Mouse (Mus musculus) left cerebral cortex, postnatal 14 days (tissue): ENCODE measurements around the gene Ppp4r4. TPM values are rescaled to one million over a fixed set of nuclear protein-coding genes. Genes with fewer than 3 reads are reported as not detected.
"Not testable (repeated sequence)": the region's sequence is repeated elsewhere in the genome, so short reads cannot be mapped to it uniquely, and the experiment has no call there.

ENCODE experiments used
- DNase-seq, 2 experiments: peaks; one replicate each; pipeline ENCODE4 v3.0.0; 2021 to 2022; ENCODE audit warnings: low spot score in 2 of 2, mixed read lengths in 1 of 2
- intact Hi-C: fragments of 180-260 bp; cut with DNase I; formaldehyde crosslinking; loops from one replicate; pipeline ENCODE4 v1.15.1; 2025
- long read RNA-seq, 2 experiments: library from polyadenylated mRNA; stranded (forward); transcript quantifications; one replicate each; pipeline ENCODE4 v2.0.0; 2021
- total RNA-seq, 2 experiments: library from RNA; stranded (reverse); gene quantifications; 2 replicates each; pipeline ENCODE4 v1.2.3; 2021

Gene Ppp4r4
- 10 to 100 TPM; 14.5 to 14.6 TPM for total RNA-seq
- long read RNA-seq, experiment 1, transcript Ppp4r4-201 (25 exons, 3,964 nt) = major isoform, 11 of 19 reads
- long read RNA-seq, experiment 1, partial matches to known transcripts = 2 of 19 reads
- long read RNA-seq, experiment 1, other reads (novel, unspliced or antisense) = 6 of 19 reads
- long read RNA-seq, experiment 2, transcript Ppp4r4-201 (25 exons, 3,964 nt) = major isoform, 5 of 9 reads
- long read RNA-seq, experiment 2, partial matches to known transcripts = 2 of 9 reads
- long read RNA-seq, experiment 2, other reads (novel, unspliced or antisense) = 2 of 9 reads

- peak; percentile 95 for DNase-seq
- intact Hi-C loops = no loop called here
Observed at GRCm38 (mm10) chr12:103532020-103532648, at the start of gene Ppp4r4. Gene Ppp4r4, plus strand, starts transcription at chr12:103532283.

GRCm38 (mm10) chr12:103482781-103483180, 49.3 kb upstream of the Ppp4r4 start:
- peak in 1 of 2 experiments; percentile 0 for DNase-seq
- intact Hi-C loops = no loop called here

GRCm38 (mm10) chr12:103484200-103484972, 47.7 kb upstream of the Ppp4r4 start:
- DNase-seq, intact Hi-C loops: not testable (repeated sequence)

GRCm38 (mm10) chr12:103486726-103487125, 45.4 kb upstream of the Ppp4r4 start:
- intact Hi-C loops = no loop called here

GRCm38 (mm10) chr12:103487276-103487675, 44.8 kb upstream of the Ppp4r4 start:
- intact Hi-C loops = no loop called here

More at GRCm38 (mm10) chr12:103486726-103487125, 45.4 kb upstream of the Ppp4r4 start:
- DNase-seq = no peak

GRCm38 (mm10) chr12:103487750-103488149, 44.3 kb upstream of the Ppp4r4 start:
- intact Hi-C loops = no loop called here
- DNase-seq = no peak

More at GRCm38 (mm10) chr12:103487276-103487675, 44.8 kb upstream of the Ppp4r4 start:
- DNase-seq = no peak

- intact Hi-C loops = no loop called here
- no peak for DNase-seq
Observed at GRCm38 (mm10) chr12:103491091-103491730, 40.9 kb upstream of the Ppp4r4 start.

- intact Hi-C loops = loop anchor here (2.0 kb wide), 1 partner anchor 66 kb away; no protein-coding TSS in a partner anchor
- peak; percentile 79 to 80 for DNase-seq
Observed at GRCm38 (mm10) chr12:103492767-103493166, 39.3 kb upstream of the Ppp4r4 start.

GRCm38 (mm10) chr12:103494486-103494885, 37.6 kb upstream of the Ppp4r4 start:
- peak in 1 of 2 experiments; percentile 42 for DNase-seq
- intact Hi-C loops = no loop called here

- no peak for DNase-seq
- intact Hi-C loops = loop anchor here (2.0 kb wide), 1 partner anchor 144 kb away; no protein-coding TSS in a partner anchor
Observed at GRCm38 (mm10) chr12:103498768-103499167, 33.3 kb upstream of the Ppp4r4 start.

- DNase-seq = peak in 1 of 2 experiments; percentile 30
- intact Hi-C loops = loop anchor here (2.0 kb wide), 1 partner anchor 144 kb away; no protein-coding TSS in a partner anchor
Observed at GRCm38 (mm10) chr12:103499261-103499660, 32.8 kb upstream of the Ppp4r4 start.

GRCm38 (mm10) chr12:103503300-103503699, 28.8 kb upstream of the Ppp4r4 start:
- intact Hi-C loops = no loop called here
- no peak for DNase-seq

- no peak for DNase-seq
- intact Hi-C loops = no loop called here
Observed at GRCm38 (mm10) chr12:103504402-103504801, 27.7 kb upstream of the Ppp4r4 start.

- intact Hi-C loops = no loop called here
- no peak for DNase-seq
Observed at GRCm38 (mm10) chr12:103508346-103508745, 23.7 kb upstream of the Ppp4r4 start.

- intact Hi-C loops = no loop called here
- DNase-seq = peak; percentile 44 to 82
Observed at GRCm38 (mm10) chr12:103509893-103510292, 22.2 kb upstream of the Ppp4r4 start.

GRCm38 (mm10) chr12:103511586-103511985, 20.5 kb upstream of the Ppp4r4 start:
- intact Hi-C loops = no loop called here
- no peak for DNase-seq

- intact Hi-C loops = no loop called here
- DNase-seq = no peak
Observed at GRCm38 (mm10) chr12:103513039-103513438, 19.0 kb upstream of the Ppp4r4 start.

- DNase-seq = peak; percentile 62 to 90
- intact Hi-C loops = no loop called here
Observed at GRCm38 (mm10) chr12:103513451-103513871, 18.6 kb upstream of the Ppp4r4 start.

GRCm38 (mm10) chr12:103514354-103514753, 17.7 kb upstream of the Ppp4r4 start:
- DNase-seq = peak; percentile 66 to 70
- intact Hi-C loops = no loop called here
